Mouse (Mus musculus): ENCODE results near the gene Dhx33.

Gene Dhx33

DNA sequence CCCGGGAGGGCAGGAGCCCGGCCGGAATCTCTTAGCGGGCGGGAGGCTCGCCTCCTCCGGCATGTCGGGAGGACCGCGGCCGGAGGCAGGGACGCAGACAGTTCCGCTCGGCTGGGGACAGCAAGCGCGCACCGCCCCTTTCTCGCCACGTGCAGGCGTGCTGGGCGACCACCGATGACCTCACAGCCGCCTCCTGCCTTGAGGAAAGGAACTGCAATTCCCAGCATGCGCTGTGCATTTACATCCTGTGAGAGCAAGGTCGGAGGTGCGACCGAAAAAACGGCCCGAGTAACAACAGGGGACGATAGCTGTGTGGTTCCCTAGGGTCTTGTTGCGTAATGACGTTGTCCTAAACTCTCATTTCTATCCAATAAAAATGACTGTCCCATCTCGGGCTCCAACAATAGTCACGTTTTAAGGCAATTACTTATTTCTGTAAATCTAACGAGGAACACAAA is at the start of gene Dhx33:
Dhx33 (minus strand) TSS at position 122 of the 458 bp plus-strand sequence.
- DNase-seq, result peak; percentile 99

DNA sequence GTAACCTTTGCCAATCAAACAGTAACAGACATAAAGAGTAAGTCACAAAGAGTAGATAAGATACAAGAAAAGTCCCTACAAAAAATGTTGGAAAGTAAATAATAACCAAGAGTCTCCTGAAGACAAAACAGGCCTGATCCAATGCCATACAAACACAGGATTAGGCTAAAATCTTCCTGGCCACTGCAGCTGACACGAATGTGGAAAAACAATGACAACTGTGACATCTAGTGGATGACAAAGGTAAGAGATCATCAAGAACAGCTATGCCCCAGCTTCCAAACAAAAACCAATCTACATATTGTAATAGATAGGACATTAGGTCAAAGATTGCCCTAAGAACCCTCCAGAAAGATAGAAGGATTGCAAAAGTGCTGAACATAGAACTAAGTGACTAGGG is 48.3 kb upstream of the Dhx33 start:
- peak; percentile 43 for DNase-seq

DNA sequence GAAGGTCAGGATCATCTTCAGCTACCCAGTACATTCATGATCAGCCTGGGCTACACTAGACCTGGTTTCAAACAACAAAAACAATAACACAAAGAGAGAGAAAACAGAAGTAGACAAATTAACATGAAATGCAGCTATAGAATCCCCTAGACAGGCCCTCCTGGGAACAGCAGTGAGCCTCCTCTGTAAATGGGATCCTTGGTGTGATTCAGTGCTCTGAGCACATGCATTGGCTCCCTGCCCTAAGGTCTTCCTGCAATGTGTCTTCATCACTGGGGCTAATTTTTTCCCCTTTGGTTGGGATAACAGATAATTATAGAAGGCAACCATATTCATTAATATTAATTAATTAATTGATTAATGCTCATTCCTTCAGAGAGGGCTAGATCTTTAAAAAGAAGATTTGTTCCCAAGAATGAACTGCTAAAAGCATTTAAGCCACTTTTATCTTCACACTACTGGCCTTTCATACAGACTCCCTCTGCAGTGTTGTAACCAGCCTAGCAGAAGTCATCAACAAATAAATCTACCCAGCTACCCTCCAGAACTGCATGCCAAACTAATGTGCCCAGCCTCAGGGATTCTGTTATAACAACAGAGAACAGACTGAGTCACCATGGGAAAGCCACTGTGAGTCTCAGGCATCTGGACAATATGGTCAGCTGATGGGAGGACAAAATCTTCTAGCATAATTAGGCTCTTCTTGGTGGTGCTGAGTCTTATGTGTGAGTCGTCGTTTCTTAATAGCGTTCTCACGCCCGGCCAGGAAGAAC is 35.5 kb upstream of the Dhx33 start:
- DNase-seq, result no peak

DNA sequence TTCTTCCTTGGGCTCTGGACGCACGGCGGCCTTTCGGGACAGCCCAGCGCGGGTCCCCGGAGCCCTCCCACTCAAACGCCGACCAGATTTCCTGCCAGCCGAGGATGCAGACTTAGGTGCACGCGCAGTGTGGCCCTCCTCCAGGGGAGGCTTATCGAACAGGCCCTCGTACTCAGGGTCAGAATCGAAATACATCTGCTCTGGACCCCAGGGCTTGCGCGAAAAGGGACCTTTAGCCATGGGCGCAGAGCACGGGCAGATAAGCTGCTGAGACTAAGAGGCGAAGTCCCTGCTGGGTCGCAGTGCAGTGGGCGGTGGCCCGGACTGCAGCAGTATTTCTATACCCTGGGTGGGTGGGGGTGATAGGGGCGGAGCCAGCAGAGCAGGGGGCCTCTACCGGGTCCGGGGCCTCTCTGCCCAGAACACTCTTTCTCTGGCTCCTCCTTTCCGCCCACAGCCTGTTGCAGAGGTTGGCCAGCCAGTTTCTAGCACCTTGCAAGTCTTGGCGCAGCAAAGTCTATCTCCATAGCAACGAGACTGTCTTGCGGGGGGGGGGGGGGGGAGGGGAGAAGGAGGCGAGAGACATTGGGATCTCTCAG is 29.0 kb upstream of the Dhx33 start, which contains the start of gene 6330403K07Rik:
6330403K07Rik (minus strand) TSS at position 351 of the 599 bp plus-strand sequence.
- peak; percentile 80 for DNase-seq

DNA sequence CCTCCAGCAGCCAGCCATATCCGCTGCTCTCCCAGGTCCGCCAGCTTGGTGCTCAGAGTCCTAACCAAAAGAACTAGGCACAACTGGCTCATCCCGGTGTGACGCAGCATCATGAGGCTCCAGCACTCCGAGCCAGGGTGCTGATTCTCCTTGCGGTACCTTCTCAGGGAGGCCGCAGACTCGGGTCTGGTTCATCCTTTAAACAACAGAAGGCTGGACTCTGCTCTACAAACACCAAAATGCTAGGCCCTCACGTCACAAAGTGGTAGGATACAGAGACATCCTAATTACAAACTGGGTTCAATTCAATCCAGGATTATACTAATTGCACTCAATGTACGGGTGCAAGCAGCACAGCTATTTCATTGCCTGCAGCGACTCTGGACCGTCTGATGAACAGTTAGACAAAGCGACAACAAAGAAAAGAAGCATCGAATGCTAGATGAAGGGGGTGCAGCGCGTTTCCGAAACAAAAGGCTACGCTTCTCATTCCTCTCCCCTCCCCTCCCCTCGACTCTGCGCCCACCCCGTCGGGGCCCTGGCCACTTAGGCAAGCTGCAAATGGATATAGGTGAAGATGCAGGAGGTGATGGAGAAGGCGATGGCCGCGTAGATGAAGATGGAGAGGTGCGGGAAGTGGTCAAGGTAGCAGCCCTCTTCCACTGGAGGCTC is 28.4 kb upstream of the Dhx33 start:
- peak; percentile 15 for DNase-seq

DNA sequence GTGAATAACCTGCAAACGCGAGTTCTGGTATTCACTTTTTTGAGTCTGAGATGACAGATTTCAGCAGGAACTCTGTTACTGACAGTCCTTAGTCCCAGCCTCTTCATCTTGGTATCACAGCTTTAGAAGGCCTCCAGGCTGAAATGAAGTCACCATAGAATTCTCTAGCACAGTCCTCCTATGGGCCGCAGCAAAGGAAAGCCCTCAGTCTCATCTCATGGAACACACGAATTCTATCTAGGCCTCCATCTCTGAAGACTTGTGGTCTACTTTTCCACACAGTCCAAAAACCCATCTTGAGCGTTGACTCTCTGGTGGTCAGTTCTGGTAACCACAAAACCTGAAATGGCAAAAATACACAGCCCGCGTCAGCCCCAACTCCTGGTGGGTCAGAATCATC is 27.8 kb upstream of the Dhx33 start:
- no peak for DNase-seq

DNA sequence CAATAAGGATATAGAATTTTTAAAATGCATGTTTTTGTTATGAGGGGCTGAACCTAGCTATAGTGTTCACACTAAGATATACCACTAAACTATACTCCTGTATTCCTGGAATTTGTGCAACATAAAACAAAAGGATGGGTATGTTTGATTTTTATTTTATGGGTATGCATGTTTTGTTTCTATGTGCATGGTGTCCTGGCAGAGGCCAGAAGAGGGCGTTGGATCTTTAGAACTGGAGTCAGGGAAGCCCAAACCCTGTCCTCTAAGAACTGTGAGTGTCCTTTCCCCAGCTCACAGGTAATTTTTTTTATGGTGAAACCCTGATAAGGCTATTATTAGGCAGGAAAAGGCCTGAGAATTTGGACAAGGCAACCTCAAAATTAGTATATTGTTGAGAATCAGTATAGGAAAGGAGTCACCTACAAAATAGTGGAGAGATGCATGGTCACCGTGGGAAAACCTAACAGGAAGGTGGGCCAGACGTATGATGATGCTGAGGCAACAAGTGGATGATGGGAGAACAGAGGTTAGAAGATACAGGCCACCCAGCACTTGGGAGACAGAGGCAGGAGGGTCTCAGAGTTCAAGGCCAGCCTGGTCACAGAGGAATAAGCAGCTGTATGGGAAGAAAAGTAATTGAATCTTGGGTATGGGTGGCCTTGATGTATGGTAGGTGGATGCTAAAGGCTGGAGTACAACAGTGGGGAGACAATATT is 25.3 kb upstream of the Dhx33 start:
- no peak for DNase-seq

DNA sequence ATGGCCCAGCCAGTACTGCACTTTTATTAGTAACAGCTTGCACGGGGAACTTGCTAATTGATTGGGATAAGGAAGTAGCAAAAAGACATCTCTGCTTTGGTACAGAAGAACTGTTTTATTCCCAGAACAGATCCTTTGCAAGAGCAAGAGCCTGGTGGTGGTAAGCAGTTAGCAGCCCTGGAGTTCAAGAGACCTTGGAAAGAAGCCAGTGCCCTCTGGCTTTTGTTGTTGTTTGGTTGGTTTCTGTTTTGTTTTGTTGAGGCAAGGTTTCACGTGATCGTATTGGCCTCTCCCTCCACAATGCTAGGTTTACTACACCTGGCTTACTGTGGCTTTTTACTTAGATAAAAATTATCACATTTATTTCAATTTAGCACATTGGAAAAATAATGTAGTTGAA is 24.0 kb upstream of the Dhx33 start:
- DNase-seq, result no peak

DNA sequence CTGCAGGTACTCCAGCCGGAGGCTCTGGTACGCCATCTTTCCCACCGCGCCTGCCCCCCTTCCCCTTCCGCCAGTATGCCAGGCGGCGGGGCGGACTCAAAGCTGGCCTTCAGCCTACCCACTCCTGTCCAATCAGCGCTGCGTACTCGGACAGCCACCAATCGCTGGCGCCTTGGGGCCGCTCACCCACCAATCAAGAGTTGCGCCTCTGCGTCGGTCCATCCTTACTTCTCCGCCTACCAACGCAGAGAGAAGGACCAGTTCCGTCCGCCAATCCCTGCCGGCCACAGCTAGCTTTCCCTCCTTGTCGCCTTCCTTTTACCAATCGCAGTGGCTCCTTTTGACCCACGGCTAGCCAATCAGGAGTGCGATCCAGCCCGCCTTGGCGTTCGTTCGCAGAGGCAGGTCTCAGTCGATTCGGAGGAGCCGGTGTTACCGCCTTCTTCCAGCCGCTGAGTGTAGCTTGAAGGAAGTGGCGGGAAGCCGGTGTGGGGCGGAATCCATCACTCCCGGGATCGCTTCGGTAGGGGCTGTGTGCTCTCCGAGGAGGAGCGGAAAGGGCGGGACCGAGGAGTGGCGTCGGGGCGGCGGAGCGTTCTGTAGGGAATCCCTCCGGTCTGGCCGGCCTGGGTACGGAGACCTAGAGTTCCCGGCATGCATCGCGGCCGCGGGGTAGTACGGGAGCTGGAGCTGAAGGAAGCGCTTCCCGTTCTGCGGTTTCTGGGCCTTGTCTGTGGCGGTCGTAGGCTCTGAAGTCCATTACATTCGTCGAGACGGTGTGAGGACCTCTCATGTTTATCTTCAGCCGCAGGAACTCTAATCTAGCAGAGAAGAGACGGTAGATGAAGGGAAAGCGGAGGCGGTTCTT is 15.2 kb upstream of the Dhx33 start, which contains the start of the genes Mis12 and Derl2:
Mis12 (plus strand) TSS at position 411 of the 868 bp plus-strand sequence.
Derl2 (minus strand) TSS at position 641 of the 868 bp plus-strand sequence.
- DNase-seq, result peak; percentile 98

DNA sequence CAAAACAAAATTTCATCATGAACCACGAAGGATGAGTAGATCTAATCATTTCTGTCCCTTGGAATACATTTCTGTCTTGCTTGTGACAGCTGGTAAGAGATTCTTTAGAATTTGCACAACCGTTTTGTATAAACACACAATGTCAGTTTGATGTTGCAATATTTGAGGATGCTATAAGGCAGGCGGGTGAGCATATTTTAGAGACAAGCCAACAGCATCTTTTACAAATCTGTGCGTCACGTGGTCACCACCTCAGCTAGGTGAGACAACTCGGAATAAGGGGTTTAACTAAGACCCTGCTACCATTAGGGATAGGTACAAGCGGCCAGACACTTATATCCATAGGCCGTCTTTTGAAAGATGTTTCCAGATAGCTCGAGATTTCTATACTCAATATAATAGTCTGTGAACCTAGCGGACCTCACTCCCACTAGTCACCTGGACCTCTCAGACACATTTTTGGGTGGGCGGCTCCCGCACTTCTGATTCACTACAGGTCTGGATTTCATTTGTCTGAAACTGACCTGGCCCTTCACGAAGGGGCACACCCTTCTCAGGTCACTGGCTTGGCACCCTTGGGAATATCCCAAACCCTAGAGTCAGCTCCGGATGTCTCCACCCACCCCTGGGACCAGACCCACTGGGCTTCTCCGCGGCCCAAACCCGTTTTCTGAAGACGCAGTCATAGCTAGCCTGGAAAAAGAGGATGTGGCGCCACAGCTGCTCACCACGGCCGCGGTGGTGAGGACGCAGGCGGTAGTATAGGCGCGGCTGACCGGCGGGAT is 14.4 kb upstream of the Dhx33 start:
- DNase-seq, result no peak

DNA sequence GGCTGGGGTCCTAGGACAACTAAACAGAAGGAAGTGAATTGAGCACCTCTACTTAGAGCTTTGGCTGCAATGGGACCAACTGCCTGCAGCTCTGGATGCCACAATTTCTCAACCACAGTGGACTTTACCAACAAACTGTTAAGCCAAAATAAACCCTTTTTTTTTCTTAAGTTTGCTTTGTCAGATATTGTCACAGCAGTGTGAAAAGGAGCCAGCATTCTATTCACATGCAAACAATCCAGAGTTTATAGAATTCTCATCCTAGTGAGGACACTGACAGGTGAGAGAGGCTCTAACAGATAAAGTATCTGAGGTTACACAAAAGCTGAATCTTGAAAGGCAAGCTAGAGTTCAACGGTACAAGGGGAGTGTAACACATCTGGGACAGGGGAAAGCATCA is 12.8 kb upstream of the Dhx33 start:
- DNase-seq, result no peak

DNA sequence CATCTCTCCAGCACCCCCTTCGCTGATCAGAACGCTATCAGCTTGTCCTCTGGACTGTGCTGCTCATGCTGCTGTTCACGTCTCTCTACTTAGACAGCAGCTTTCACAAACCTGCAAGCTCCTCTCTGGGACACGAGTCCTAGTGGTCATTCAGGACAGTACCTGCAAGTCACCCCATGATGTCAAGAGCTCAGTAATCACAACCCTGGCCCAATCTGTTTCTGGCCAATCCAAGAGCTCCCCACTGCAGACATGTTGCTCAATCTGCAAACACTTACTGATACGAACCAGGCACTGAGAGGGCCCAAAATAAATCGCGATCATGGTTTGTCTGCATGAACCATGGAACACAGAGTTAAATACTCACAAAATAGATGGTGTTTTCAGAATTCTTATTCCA is 8.5 kb upstream of the Dhx33 start:
- peak; percentile 32 for DNase-seq

DNA sequence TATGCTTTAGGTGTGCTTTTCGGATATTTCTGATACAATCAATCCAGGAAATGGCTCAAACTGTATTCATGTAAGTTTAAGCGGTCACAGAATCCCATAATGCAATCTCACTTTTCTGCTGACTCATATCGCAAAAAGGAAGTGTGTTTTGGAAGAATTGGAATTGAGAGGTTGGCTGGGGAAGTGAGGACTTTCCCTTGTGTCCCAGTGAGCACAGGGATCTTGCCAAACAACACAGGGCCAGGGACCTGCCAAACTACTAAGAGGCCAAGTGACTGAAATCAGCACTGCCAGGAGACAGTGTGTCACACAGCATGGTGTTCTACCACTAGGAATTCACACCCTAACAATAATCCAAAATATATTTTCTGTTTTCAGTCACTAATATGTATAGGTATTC is 4.1 kb upstream of the Dhx33 start:
- peak; percentile 11 for DNase-seq

DNA sequence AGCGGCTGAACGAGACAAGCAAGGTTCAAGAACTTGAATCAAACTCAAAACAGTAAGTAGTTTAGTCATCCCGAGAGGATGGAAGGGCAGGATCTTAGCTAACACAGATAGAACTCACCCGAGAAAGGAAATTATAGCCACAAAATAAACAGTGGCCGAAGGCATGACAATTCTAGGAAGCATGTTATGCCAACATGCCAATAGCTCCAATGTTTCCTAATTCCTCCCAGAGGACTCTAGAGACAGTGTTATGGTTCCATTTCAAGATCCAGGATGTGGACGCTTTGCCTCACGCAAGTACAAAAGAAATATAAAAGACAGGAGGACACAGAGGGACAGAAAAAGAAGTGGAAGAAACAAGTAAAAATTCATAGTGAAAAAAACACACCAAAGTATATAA is 3.6 kb upstream of the Dhx33 start:
- DNase-seq, result peak; percentile 38

DNA sequence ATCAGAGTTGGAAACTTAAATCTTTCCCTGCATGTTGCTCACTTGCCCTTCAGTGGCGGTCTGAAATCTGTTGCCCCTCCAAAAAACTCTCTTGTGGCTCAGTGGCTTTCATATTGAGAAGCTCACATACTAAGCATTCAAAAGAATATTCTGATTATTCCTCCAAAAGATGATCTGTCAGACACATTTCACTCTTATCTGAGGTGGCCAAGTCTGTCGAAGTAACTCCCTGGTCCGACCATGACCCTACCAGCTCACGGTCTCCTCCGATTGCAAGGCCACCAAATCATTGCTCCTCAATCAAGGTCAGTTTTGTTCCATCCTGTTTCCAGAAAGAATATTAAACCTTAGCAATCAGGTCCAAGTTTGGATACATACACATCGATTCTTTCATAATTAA is 2.8 kb upstream of the Dhx33 start:
- DNase-seq, result no peak

DNA sequence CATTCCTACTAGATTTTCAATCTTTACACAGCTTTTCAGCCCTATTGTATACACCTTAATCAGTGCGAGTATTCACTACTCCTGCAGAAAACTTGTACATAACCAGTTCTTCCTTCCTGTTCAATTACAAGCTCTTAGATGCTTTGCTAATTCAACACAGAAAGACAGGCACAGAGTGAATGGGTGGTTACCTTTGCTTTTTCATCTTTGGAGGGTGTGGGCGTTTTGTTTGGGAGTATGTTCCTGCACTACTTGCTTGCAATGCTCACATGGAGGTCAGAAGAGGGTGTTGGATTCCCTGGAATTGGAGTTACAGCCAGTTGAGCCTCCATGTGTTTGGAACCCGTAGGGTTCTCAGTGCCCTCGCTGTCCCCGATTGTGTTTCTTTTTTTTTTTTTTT is 809 bp upstream of the Dhx33 start:
- no peak for DNase-seq

DNA sequence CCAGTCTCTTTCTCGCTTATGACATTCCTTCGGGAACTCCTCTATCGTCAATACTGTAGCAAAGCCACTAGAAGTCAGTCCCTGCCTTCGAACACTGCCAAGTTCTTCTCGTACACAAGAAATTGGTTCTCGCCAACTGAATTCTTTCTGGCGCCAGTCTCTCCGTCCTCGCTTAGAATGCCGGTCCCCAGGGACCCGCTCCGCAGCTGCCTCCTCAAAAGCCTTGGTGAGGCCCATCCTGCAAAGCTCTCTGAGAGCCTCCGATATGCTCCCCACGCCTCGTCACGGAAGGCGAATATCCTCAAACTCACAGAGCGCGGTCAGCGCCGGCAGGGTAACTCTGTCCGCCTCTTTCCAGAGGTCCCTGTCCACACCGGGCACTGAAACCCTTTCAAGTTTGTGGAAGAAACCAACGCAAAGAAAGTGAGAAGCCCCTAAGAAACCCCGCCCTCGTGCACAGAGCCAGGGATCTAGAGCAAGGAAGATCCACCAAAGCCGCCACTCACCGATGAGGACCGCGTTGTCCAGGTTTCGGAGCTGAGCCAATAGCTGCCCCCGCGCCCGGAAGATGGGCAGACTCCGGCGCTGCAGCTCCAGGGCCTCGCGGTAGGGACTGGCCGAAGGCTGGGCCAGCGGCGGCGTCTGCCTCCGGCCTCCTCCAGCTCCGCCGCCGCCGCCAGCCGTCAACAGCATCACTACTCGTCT is 474 bp downstream of the Dhx33 start:
- peak; percentile 63 for DNase-seq

DNA sequence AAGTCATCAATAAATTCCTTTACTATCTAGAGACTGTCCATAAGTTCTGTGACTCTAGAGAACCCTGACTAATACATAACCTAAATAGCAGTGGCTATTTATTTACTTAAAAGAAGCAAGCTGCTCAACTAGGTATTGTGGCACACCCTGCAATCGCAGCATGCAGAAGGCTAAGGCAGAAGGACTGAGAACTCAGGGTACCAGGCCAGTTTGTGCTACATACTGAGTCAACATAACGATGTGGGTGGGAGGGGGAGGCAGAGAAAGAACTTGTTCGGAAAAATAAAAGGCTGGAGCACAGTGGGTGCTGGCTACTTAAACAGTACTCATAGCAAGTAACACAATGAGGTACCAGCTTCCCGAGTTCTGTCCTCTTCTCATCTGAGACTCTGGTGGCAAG is 3.1 kb downstream of the Dhx33 start:
- no peak for DNase-seq

DNA sequence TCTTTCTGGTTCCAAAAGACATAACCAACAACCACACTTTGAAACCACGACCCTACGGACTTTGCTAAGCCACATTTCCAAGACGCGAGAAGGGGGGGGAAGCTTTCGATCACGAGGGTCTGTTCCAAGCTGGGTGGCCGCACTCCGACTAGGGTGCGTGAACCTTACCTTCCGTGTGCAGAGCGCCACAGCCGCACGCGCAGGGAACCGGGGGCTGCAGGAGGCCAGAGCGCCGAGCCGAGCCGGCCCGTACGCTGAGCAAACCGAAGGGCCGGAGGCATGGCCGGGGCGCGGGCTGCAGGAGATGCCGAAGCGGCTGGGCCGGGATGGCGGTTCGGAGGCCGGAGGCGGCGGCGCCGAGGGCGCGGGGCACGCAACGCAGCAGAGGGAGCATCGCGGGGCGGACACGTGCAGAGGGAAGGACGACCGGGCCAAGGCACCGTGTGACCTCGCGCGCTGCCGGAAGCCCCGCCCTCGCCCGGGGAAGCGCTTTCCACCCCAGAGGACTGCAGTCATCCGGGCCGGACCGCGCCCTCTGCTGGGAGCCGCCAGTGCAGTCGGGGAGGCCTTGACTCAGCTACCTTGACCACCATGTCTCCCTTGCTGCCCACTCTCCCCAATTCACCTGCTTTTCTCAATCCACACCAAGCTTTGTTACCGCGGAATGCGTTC is 21.5 kb downstream of the Dhx33 start, which contains the start of gene C1qbp:
C1qbp (minus strand) TSS at position 470 of the 672 bp plus-strand sequence.
- peak; percentile 96 for DNase-seq

DNA sequence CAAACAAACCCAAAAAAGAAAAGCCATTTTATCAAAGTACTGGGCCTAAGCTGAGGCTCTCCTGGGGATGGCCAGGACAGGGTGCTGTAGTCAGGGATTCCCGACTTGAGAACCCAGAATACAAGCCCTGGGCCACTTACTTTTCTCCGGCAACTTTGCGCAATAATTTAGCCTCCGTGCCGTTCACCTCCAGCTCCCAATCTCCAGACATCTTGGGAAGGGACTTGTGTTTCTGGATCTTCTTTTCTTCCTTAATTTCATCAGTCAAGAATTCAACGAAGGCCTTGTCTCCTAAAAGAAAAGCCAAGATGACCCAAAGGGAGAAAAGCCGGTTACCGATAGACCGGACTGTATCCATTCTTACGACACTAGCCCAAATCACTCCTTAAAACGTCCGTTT is 22.2 kb downstream of the Dhx33 start:
- DNase-seq, result no peak

Data from lung, postnatal 10 days (tissue).